Mouse (Mus musculus) embryo, embryonic 10.5 days (tissue): ENCODE data around the gene Ppp1r9a.

ENCODE experiments used
- DNase-seq: peaks from one replicate; pipeline ENCODE4 v3.0.0-alpha.2; 2015; ENCODE audit warnings: low spot score

Ppp1r9a gene

DNA sequence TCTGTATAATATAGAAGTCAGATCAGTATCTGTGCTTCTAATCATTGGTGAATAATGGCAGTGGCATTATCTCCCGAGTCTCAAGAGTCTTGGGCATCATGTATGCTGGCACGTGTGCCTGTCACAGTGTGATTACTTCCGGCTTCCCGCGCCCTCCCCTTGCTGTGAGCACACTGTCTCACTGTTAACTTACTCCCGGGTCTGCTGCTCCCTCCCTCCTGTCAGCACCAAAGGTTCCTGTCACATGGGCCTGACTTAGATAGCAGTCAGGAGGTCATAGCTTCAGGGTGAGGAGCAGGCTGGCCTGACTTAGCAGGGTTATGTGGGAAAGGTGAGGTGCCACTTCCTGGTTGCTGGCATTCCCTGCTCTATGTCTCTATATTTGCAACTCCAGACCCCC, 201.1 kb downstream of the Ppp1r9a start:
- no peak for DNase-seq

DNA sequence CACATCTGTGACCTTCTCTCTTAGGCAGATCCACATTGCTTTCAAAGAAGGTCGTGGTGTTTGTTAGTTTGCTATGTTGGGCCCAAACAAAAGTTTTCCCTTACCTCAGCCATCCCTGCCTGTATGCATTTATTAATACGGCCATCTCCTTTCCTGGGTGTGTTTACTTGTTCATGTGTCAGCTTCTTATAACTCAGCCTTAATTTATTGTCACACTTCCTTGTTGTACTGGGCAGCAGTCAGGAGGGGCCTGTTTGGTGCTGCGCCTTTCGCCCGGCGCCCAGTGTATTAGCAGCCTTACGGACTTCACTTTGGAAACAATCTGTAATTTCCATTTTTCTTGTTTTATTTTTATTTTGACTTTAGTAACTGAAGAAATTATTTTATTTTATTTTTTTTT, 201.5 kb downstream of the Ppp1r9a start:
- DNase-seq = no peak

DNA sequence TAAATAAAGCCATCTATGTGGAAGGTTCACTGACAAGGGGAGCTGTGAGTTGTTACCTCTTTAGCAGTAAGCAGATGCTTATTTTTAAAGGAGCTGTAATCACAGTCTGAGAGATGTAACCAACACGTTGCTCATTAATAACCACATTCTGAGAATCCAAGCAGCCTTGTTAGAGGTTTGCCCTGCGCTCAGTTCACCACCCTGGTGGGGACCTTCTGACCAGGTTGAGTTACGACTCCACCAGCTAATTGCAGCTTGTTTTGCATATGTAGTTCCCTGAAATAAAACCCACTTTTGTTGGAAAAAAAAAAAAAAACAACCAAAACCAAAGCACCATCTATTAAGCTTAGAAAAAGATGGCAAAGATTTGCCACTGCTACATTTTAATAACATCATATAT, 205.8 kb downstream of the Ppp1r9a start:
- DNase-seq = no peak

DNA sequence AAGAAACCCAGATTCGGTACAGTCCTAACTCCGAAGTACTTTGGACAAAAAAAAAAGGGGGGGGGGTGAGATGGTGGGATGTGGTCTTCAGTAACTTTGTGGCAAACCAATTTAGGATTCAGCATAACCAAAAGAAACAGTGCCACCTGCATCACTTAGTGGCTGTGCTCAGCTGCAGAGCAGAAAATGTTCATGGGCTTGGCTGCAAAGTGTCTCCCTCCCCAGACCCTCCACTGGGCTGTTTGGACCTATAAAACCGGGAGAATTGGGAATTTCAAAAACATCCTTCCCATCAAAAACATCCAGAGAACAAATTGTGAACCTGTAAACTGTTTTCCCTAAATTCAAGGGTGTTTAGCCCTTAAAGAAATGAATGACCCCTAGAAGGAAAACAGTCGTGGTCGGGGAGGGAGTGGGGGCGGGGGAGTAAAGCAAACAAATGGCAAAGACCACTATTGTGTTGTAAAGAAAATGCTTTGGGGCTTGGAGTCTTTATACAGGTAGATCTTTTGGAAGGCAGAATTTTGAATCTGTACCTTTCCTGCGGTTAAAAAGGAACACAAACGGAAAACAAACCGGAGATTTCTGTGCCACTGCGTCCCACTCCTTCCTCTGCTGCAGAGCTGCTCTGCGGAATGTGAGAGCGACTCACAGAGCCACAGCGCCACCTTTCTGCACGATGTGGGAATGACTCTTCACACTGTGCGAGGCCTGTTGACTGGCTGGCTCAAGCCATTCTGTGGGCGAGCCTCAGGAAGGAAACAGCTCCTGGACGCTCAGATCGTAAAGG, 207.4 kb downstream of the Ppp1r9a start:
- peak; percentile 96 for DNase-seq

DNA sequence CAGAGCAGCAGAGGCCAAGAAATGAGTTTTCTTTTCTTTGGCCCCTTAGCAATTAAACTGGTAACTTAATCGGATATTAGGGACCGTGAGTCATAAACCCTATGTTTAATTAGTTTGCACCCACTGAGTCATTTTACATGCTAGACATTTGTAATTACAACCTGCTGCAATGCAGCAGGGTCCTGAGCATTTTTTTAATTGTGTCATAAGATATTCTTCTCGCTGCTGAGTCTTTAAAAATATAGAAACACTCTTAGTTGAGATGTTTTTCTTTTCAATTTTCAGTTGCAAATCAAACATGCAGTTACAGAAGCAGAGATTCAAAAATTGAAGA, 208.0 kb downstream of the Ppp1r9a start:
- no peak for DNase-seq

DNA sequence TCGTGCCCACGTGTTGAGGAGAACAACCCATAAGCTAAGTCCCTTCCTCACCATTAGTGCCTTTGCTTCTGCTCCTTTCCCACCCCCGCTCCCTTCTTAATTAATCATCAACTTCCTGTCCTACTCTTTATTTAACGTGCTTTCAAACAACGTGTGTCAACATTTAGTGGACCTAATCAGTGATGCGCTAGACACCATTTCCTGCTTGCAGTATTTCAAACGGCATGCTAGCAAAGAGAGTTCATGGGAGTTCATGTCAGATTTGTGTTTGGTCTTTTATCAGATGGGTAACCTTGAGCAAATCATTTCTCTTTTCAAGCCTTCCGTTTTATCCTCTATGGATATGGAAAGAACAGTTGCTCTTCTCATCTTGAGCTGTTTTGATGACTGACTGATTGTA, 210.4 kb downstream of the Ppp1r9a start:
- no peak for DNase-seq

DNA sequence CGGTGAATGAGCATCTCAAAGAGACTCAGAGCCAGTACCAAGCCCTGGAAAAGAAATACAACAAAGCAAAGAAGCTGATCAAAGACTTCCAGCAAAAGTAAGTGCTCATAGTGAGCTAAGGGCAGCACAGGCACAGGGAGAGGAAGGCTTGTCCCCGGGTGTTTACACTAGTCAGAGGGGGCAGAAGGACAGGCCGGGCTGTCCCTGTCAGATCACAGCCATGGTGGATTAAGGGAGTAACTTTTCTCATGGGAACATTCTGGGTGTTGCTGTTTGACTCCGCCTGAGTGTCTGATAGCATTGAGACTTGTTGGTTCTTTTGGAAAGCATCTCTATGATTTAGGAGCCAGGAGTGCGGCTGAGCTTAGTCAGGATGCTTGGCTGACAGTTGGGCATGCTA, 211.0 kb downstream of the Ppp1r9a start:
- DNase-seq = no peak

DNA sequence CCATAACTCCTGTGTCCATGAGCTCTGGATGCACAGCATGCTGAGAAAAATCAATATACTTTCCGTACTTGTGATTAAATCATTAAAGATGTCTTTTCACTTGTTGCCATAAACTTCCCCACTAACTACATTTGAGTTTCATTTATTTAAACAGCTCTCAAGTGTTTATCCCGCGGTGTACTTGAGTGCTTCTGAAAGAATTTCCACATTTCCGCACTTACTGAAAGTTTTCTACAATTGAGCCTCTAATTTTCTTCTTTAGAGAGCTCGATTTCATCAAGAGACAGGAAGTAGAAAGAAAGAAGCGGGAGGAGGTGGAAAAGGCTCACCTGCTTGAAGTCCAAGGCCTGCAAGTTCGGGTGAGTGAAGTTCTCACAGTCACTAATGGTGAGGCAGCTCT, 212.1 kb downstream of the Ppp1r9a start:
- DNase-seq = no peak

DNA sequence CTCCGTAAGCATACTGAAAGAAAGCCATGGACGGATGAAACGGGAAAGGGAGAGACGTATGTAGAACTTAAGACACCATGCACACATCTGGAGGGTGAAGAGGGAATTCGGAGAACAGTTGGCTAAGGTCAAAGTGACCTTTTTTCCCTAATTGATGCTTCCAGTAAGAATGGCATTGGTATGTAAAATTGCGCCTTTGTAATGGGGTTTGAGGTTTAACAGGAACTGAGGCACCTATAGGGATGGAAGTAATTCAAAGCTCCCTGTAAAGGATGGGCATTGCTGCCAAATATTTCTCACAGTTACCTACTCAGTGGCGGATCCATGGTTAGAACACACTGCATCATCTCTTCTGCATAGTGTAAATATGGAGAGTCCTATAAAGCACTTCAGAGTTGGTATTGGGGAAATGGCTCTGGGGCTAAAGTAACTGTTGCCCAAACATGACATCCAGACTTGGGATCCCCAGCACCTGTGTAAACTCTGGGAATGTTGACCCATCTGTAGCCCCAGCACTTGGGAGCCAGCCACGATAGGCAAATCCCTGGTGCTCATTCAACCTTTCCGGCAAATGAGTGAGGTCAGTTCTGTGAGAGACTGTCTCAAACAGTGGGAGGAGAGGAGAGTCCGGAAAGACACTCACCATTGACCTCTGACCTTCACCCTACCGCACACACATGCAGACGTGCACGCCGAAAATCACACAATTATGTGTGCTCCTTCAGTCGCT, 216.6 kb downstream of the Ppp1r9a start:
- DNase-seq = no peak

DNA sequence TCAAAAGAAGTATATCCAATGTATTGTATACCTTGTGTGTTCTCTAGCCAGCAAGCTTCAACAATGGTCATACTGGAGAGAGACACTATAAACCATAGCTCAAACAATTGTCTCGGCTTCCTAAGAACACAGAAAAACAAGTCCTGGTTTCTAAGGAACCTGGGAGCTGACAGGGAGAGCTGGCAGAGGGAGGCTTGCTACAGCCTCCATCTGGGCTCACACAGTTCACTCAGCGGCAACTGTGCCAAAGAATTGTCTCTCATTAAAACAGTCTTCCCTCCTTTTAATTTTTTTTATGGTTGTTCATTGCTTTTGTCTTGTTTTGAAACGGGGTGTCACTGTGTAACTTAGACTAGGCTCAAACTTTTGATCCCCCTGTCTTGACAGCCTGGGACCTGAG, 217.5 kb downstream of the Ppp1r9a start:
- DNase-seq = no peak

DNA sequence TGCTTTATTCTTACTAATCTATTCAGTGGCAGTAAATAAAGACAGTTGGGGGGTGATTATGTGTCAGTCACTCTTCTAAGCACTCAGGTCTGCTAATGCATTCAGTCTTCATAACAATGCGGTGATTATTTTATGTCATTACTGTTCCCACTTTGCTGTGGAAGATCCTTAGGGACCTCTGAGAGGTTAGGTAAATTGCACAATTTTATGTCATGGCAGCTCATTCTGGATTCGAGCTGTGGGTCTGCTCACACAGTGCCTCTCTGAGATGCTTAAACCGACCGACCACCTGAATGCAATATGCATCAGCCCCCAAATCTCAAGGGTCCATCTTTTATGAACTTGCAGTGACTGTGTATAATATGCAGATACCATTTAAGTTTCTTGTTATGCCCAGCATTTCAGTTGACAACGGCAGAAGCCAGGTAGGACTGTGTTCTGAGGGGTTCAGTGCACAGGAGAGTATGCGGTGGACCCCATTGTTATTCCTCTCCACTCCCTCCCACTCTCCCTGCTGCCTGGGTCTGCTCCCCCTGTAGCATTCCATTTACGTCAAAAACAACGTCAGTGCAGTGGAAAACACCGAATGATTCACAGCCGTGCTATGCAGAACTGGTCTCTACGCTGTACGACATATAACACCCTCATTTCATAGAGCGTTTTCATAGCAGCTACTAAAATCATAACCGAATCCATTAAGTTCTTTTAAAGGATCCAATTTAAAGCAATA, 226.8 kb downstream of the Ppp1r9a start:
- DNase-seq = no peak

DNA sequence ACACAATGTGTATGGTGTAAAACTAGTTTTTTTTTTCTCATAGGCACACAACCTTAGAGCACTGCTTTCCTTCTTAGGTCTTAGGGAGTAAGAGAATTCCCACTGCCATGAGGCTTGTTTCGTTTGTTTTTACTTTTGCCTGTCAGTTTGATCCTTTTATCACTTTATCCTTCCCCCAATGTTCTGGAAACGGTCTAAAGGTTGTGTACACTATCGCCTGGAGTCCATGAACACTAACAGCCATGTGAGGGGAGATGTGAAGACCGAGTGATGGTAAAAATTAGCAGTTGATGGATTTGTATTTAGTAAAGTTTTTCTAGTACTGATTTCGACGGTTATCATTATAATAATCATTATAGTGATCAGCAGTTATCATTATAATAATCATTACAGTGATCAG, 232.3 kb downstream of the Ppp1r9a start:
- no peak for DNase-seq

DNA sequence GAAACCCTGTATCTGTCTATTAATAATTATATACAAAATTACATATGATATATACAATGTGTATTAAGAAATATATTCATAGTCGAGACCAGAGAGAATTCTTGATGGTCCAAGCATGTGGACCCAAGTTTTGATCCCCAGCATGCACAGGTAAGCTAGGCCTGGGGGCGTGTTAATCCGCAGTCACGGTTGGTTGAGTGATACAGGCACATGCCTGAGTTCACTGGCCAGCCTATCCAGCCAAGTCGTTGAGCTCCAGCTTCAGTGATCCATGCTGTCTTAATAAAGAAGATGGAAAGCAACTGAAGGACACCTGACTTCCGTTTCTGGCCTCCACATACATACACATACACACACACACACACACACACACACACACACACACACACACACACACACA, 233.3 kb downstream of the Ppp1r9a start:
- DNase-seq = no peak

DNA sequence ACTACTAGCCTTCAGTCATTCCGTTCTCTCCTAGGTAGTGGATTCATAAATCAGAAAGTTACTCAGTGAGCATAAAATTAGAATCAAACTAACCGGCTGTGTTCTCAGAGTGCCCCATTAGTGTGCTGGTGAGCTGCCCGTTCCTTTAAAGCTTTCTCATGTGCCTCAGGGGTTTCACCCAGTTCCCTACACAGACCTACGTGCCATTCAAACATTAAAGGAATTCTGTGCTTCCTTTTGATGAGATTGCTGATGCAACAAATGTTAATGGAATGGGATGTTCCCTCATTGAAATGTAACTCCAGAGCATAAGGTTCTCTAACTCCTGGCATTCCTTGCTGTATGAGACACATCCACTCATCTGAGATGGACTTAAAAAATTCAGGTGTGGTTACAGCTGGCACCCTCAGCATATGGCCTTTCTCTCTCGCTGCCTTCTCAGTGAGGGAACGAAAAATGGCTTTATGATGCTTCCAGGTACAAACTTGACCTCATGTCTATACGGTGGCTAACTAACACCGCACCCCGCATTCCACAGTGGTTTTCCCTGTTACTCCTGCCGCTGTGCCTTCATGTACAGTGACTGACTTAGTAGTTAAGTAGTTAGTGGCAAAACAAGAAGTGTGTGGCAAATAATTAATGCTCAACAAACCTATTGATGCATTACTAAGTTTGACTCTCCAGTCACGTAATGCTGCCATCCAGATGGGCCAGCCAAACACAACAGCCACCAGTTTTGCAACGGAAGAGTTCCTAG, 236.3 kb downstream of the Ppp1r9a start:
- no peak for DNase-seq

DNA sequence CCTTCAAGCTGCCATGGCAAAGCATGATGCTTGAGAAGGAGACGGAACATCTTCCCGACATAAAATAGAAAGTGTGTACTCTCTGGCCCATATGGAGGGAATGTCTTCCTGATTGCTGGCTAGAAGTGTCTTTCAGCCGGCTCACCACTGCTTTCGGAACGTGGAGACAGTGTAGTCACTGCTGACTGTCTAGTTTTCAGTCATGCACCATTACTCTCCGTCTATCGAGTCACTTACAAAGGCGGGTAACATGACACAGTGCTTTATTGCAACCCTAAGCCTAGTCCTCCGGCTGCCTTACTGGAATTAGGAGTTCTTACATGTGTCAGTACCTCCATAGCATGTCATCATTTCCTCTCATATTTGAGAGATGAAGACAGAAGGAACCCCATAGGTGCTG, 236.9 kb downstream of the Ppp1r9a start:
- no peak for DNase-seq

DNA sequence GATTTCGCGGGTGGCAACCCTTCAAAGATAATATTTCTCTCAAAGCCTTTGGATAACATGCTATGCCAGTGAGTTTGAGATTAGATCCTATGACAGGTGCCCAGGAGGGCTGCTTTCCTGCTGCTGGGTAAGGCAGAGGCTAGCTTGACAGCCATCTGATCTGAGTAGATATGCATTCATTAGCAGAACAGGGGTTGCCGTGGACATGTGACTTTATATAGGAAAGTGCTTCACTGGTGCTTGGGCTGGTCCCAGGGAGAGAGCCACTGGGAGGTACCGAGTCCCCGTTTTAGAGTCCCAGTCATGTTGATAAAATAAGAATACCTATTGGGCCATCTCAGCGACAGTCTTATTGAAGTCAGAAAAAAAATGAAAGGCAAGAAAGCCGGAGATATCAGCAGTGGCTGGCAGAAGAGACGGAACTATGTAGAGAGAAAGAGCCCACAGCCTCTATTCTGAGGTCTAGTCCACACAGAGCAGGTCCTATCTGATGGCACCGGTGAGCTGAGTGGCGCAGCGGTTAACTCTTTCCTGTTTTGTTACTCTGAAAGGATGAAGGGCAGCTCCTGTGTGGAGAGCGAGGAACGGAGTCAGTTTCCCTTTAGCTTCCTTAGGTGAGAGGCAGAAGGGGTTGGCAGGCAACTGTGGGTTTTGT, 244.9 kb downstream of the Ppp1r9a start:
- no peak for DNase-seq

DNA sequence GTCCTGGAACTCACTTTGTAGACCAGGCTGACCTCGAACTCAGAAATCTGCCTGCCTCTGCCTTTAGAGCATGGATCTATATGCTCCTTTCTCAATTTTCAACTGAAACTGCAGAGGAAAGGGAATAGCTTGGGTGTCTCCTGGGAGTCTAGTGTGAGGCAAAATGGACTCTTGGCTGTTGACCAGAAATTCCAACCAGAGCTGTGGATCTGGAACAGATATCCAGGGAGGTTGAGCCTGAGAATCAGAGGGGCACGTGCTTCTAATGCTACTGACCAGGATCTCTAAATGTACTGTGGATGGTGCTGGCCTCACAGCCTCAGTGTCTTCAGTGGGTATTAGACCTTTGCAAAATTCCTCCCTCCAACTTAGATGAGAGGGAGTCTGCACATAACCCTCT, 247.2 kb downstream of the Ppp1r9a start:
- DNase-seq = no peak

DNA sequence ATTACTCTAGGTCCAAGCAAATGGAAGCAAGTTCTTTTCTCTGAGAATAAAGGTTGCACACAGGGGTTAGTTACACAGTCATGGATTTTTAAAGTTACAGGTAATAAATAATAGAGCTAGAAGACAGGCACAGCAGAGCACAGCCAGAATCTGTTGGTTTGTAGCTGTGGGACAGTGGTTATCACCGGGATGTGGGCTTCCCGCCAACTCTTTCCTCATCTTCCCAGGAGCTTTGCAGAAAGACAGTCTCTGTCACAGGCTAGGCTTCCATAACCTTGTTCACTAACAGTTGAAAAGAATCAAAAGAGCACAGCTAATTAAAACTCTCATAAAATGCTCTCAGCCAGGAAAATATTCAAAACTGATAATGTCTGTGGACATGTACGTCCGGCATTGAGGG, 248.5 kb downstream of the Ppp1r9a start:
- DNase-seq = no peak

DNA sequence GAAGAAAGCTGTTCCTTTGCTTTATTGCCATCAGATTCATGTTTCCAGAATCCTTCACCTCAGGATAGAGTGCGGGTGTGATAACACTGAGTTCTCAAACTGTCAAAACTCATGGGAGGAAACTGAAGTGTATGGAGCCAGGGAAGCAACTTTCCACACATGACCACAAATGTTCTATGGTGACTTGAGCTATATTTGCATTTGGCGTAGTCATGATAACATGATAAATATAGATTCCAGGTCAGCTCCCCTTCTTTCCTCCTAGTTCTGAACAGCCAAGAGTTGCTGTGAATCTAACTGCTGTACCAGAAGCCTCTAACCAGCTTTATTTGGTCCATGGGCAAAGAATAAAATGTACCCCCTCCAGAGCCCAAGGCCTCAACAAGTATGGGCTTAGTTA, 249.5 kb downstream of the Ppp1r9a start:
- DNase-seq = no peak

DNA sequence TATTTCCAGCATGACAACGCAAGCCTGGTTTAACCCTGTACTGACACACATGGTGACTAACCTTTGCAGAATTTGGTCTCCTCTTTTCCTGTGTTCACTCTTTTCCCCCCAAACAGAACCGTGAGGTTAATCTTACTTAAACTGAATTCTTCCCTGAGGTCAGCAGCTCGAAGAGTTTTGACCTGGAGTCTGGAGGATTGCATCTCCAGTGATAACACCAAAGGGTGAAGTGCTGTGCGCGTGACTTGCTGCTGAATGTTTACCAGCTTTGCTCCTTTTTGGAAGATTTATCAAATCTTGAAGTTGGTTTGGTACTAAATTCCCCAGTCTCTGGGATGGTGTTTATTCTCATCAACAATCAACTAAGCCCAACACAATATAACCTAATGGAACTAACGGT, 252.1 kb downstream of the Ppp1r9a start:
- no peak for DNase-seq

DNA sequence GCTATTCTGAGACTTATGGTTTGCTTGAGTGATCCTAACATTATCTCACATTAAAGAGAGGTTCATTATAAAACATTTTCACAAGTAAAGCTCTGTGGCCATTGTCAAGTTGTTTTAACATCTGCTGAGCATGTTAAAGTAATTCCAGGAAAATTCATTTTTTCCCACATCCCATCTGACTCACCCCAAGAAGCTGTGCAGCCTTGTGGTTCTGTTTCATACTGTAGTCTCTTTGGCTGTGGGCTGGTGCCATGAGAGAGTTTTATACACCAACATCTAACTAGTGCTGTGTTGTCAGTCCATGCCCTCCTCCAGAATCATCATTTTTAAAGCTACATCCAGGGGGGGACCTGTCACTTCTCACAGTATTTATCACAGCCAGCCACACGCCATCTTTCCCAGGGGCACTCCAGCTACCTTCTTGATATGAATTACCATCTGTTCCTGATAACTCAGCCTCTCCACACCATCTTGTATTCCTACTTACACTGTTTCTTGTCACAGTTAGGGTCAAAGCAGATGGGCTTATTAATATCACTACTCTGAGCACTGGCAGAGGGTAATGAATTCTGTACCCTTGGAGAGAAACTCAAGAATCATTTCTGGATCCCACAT, 252.7 kb downstream of the Ppp1r9a start:
- DNase-seq = no peak
